Mouse (Mus musculus) megakaryocyte, embryonic 14.5 days (primary cell): Measurements from ENCODE around the gene Znrf1.

ENCODE experiments used
- FLI1 ChIP-seq: IDR thresholded peaks from 2 replicates; pipeline ENCODE4 v1.6.1; 2012; ENCODE audit warnings: low read length, inconsistent platforms, mixed read lengths
- GATA1 ChIP-seq: IDR thresholded peaks from 3 replicates; pipeline ENCODE4 v1.6.1; 2012; ENCODE audit warnings: mixed read lengths, low read length, inconsistent platforms, borderline replicate concordance

- no peak for TF ChIP-seq GATA1
- TF ChIP-seq FLI1, result no peak
Observed at GRCm38 (mm10) chr8:111531191-111531590, 4.7 kb upstream of the Znrf1 start.
